Mouse (Mus musculus) E14TG2a.4 (cell line): Measurements from ENCODE around the gene Taldo1.

Source experiments
- CTCF ChIP-seq: conservative IDR thresholded peaks from 2 replicates; pipeline ENCODE4 v1.5.1; 2014; ENCODE audit warnings: low read length
- NANOG ChIP-seq: IDR thresholded peaks from 2 replicates; pipeline ENCODE4 v1.6.1; 2014; ENCODE audit warnings: borderline replicate concordance, low read length, mixed read lengths

DNA sequence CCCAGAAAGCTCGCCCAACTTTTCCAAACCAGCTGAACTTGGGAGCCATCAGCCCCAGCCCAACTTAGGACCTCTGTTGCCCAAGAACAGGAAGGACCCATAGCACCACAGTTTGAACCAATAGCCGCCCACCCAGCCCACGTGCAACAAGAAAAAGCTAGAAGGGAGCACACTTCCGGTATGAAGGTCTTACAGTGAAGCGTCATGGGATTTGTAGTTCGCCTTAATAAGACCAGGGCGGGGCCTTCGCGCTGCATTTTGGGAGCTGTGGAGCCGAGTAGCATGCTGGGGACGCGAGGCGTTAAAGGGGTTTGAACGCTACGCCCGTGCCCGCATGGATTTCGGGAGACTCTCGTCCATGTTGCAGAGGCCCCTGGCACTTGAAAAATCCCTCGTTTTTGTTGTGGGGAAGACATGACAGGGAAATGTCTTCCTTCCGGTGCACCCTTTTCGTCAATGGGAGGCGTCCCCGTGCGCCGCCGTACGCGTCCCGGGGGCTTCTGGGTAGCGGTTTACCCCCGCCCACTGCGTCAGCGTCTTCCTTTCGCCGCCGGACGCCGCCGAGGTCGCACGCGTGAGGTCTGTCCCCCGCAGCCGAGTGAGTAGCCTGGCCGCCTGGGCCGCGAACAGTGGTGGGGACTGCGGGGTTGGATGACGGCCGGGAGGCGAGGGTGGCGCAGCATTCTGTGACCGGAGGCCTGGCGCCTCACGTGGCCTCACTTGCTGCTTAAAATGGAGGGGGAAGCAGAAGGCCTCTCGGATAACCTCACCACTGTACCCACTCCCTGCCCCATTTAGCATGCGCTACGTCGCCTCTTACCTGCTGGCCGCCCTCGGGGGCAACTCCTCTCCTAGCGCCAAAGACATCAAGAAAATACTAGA lies 55.4 kb downstream of the Taldo1 start, which contains the start of gene Rplp2:
- TF ChIP-seq CTCF, result no peak
- no peak for TF ChIP-seq NANOG
